Mouse (Mus musculus): ENCODE data around the gene Rhob.

Gene Rhob

DNA sequence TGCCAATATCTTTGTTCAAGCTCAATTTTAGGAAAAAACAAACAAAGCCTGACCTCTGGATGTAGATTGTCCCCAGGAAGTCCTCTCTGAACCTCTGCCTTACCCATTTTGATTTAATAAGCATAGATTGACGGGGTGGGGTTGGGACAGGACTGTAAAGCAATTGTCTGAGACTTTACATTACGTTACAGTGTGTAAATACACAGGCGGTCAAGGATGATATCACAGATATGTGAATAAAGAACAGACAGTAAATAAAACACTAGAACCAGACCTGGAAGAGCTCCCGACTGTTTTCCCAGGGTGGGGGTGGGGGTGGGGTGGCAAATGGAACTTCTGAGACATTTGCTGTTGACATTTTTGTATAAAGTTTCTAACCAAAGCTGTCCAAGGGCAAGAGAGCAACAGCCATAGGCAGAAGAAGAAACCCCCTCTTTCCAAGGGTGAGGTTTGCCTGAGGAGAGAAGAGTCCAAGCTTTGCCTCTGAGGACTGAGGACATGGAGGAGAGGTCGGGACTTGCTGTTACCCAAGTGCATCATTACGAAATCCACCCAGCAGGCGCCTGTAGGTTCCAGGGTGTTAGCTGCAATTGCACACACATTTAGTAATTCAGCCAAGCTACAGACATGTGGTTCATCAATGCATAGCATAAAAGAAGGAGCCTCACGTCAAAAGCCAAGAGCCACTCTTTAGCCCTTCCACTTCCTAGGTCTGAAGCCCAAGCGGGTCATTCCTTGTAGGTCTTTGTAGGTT lies 7.3 kb upstream of the Rhob start:
- no peak for DNase-seq (ENCODE audit: extremely low read depth, low read depth)

DNA sequence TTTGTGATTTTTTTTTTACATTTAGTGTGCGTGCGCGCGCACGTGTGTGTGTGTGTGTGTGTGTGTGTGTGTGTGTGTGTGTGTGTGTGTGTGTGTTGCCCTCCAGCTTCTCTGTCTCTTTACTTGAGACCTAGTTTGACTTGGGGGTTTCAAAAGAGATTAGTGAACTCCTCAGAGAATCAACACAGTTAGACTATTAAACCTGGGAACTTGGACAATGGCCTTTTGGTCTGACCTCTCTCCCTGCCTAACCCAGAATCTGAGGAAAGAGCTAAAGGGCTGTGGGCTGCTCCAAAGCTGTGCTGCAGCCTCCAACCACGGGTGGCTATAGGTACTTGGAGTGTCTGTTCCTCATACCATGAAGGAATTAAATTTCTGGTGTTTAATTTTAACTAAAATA lies 4.3 kb upstream of the Rhob start:
- DNase-seq (ENCODE audit: extremely low read depth, low read depth), result no peak

DNA sequence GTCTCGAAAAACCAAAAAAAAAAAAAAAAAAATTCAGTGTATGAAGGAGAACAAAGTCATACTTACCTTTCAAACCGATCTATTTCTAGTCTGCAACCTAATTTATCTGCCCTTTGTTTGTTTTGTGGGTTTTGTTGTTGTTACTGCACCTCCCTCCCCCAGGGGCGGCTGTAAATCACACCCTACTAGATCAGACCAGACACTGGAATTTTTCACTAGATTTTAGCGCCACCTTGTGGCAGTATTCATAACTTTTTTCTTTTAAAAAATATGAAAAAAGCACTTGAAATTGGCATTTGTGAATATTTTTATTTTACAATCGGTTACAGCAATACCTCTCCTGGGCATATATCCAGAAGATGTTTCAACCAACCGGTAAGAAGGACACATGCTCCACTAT lies 2.7 kb upstream of the Rhob start:
- no peak for DNase-seq (ENCODE audit: extremely low read depth, low read depth)

DNA sequence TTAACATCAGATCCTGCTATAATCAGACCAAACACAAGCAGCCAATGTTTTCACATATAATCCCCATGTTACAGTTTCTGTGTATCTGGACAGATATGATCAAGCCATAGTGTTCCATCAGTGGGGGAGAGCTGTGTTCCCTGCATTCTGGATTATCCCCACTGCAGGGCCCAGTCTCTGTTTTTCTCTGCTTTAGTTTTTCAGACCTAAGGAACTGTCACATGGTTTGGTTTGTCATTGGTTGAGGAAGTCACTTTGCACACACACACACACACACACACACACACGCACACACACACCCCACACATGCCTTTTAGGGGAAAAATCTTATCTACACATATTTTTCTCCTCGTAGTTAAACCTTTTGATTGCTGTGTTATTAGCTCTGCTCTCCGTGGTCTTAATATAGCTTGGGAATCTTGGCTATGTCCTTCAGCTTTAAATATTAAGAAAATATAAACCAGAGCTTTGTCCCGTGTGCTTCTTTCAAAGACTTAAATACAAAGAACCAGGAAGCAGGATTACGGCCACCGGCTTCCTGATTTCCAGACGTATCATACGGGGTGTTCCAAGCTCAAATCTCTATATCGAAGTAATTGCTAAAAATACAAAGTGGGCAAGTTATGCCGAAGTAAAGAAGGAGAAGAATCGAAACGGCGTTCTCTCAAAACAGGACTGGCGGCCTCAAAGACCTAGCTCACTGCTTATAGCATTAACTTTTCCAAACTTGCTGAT lies 1.9 kb upstream of the Rhob start:
- no peak for DNase-seq (ENCODE audit: extremely low read depth, low read depth)

DNA sequence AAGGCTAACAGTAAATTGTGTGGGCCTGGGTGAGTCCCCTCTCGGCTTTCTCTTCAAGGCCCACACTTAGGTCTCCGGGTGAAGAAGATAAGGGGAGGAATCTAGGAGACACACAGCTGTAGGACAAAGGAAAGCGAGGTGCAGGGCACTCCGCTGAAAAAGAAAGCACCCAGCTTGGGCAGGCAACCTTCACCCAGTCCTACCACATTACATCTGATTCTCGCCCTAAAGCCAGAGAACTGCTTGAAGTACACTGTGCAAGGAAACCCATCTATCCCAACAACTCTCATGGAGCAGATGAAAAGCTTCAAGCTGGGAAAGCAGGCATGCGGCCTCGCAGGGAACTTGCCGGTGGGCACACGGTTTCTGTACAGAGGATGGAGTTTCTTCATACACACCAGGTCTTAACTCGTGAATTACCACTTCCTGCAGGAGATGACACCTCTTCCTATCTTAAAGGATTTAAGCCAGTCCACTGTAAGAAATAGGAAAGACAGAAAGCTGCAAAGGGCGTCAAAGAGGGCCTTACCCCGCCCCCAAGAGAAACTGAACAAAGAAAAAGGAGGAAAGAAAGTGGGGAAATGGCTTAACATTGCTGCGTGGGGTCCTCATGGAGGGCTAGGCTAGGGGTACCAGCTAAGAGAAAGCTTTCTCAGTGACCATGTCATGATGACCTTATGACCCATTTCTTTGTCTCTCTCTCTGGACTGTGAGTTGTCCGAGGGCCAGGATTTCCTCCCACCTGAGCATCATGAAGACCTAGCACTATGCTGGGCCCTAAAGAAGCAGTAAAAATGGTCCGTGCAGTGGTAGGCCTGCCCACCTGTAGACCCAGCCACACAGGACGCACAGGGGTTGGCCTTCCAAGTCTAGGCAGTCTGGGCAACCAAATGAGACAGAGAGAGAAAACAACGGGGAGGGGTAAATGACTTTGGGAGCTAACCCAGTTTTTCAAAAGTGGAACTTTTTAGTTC lies 1.1 kb upstream of the Rhob start:
- no peak for DNase-seq (ENCODE audit: extremely low read depth, low read depth)

DNA sequence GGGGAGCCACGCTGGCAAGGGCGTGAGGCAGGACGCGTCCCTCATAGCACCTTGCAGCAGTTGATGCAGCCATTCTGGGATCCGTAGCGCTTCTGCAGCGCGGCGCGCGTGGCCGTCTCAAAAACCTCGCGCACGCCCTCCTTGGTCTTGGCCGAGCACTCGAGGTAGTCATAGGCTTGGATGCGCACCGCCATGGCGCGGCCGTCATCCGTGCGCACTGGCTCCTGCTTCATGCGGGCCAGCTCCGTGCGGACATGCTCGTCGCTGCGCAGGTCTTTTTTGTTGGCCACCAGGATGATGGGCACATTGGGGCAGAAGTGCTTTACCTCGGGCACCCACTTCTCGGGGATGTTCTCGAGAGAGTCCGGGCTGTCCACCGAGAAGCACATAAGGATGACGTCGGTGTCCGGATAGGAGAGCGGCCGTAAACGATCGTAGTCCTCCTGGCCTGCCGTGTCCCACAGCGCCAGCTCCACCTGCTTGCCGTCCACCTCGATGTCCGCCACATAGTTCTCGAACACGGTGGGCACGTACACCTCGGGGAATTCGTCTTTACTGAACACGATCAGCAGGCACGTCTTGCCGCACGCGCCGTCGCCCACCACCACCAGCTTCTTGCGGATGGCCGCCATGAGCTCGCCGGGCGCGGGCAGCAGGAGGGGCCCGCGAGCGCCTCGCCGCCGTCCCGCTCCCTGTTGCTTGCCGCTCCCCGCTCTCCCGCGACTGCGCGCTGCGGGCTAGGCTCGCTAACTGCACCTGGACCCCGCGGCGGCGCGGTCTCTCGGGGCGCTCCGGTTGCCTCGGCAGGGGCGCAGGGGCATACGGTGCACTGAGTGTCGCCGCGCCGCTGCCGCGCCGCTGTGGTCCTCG lies 573 bp downstream of the Rhob start:
- no peak for DNase-seq (ENCODE audit: extremely low read depth, low read depth)

DNA sequence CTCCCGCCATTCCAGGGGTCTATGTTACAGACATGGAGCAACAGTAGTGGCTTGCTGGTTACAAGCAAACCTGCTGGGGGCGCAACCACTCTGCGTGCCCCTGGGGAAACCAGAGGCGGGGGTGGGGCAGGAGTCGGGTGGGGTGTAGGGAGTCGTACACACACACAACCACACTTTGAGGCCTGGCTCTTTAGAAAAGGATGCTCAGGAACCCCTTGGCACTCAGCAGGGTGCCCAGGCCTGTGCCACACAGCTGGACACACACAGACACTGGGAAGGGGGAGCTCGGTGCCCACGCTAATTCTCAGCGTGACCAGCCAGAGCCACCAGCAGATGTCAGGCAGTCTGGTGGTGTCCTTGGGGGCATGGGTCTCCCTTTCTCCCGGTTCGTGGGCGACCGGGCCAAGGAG lies 1.2 kb downstream of the Rhob start:
- no peak for DNase-seq (ENCODE audit: extremely low read depth, low read depth)

DNA sequence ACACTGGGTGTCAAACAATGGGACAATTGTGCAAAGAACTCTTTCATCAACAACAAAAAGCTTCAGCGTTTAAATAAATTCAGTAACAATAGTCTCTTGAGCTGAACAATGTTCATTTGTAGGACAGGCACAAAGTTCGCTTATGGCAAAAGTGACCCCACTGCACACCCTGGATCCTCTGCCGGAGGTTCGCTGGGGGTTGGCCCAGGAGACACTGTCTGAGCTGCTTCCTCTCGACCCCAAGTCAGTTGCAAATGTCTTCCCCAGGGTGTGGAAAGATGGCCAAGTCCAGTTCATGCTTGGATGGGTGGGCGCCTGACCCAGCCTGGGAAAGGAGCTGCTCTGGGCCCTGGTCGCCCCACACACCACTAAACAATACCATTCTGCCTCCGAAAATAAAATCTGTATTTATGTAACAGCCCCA lies 1.6 kb downstream of the Rhob start:
- no peak for DNase-seq (ENCODE audit: extremely low read depth, low read depth)

DNA sequence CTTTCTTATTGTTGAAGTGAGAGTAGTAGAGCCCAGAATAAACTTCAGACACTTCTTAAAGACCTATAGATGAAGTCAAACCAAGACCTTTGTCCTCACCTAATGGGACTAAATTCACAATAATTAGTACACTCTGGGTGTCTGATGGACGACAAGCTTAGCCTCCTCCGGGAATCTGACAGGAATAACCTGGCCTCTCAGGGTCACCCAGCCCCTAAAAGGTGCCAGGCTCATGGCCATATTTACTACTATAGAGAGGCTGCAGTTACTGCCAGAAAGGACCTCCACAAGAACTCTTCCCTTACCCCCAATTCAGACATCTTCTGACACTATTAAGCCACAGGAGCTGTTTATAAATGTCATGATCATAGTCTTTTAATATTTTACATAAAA lies 2.5 kb downstream of the Rhob start:
- no peak for DNase-seq (ENCODE audit: extremely low read depth, low read depth)

DNA sequence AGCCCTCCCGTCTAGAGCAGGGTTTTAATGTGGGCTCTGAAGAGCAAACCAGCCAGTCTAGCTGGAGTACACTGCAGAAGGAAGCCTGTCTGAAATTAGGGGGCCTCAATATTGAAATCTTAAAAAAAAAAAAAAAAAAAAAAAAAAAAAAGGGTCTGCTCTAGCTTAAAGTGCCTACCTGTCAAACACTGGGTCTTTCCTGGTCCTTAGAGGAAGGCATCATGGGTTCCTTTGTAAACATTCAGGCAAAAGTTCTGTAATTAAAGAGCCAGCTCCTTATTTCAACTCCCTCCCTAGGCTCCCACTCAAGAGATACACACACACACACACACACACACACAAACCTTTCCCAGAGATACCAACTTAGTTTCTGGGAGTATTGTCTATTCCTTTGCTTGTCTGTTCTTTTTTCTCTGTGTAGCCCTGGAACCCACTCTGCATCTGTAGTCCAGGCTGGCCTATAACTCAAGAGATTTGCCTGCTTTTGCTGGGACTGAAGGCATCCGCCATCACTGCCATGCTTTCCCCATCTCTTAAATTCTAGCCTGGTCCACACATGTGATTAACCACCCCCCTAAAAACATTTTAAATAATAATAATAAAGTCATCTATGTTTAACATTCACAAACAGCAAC lies 3.0 kb downstream of the Rhob start:
- no peak for DNase-seq (ENCODE audit: extremely low read depth, low read depth)

DNA sequence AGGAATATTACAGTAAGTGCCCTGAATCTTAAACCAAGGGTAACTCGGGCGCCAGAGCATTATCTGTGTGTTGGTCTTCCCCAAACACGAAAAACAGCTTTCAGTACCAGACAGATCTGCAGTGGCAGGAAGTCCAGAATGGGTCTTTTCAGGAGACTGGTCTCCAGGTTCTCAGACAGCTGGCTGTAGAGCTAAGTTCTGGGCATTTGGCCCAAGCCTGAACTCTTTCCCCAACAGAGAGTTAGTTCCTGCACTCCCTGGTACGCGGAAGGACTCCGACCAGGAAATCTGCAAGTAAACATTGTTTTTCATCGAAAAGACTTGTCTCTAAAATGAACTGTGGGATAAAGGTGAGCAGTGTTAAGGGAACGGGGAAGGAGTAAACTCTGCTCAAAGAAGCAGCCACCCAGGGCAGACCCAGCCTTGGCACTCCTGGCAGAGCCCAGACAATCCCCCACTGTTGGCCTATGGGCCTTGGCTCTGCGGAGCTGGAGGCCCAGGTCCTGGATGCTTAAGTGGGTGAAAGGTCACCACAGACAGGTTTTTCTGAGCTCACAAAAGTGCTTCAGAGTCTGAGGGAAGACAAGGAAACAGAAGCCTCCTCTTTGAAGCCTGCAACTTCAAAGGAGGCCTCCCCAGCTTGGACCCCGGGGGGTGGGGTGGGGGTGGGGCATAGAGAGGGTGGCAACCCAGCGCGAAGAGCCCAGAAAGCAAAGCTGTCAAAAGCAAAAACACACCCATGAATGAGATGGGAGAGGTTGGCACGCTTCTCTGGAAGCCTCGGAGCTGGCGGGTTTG lies 3.7 kb downstream of the Rhob start:
- no peak for DNase-seq (ENCODE audit: extremely low read depth, low read depth)

DNA sequence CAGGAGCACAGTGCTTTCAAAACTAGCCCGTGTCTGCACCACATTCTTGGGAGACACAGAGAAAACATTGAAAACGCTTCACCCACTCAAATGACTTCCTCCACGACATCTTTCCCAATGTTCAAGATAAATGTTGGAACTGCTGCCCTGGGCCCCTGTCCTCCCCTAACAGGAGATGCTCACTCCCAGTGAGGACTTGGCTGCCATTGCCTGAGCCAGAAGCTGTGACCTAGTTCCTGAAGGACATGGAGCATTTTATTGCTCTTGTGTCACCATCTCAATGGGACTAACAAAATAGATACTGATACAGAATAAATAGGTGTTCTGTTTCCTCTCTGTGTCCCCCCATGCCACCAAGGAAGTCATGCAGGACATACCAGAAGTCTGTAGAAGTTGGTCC lies 5.1 kb downstream of the Rhob start:
- DNase-seq (ENCODE audit: extremely low read depth, low read depth), result no peak

DNA sequence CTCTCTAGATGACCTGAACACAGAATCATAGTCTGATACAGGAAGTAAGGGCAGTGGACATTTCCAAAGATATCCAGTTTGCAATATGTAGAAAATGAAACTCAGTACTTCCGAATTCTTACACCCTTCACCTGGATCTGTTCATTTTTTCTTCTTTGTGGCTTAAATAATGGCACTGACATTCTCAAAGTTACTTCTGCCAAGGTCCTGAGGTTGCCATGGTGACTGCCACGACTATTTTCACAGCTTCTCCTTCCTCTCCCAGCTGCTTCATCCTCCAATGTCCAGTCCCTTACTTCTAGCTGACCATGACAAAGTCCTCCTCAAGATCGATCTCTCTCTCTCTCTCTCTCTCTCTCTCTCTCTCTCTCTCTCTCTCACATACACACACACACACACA lies 6.4 kb downstream of the Rhob start:
- no peak for DNase-seq (ENCODE audit: extremely low read depth, low read depth)

DNA sequence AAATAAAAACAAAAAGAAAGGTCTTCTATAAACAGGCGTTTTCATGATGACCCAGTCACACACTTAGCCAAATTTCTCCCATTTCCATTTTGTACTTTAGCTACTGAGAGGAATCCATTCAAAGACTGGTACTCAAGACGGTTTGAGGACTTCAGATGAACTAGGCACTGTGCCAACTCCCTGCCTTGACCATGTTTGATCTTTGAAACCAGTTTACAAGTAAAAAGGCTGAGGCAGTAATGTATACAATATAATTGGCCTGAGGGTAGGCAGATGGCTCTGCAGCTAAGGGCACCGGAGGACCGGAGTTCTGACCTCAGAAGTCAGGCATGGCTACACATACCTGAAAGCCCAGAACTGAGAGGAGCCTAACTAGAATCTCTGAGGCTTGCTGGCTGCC lies 10.7 kb downstream of the Rhob start:
- no peak for DNase-seq (ENCODE audit: extremely low read depth, low read depth)

DNA sequence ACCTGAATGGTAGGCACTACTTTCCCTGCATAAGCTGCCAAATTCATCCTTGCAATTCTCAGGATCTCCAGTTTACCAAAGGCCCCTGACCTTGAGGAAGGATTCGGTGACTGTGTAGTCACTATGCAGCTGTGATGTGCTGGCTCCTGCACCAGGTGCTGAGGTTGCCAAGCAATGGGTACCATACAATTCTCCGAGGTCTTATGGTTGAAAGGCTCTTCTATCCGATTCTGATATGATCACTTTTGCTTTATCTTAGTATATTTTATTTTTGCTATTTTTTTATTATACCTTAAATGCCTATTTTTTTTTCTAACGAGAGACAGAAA lies 11.2 kb downstream of the Rhob start:
- DNase-seq (ENCODE audit: extremely low read depth, low read depth), result no peak

DNA sequence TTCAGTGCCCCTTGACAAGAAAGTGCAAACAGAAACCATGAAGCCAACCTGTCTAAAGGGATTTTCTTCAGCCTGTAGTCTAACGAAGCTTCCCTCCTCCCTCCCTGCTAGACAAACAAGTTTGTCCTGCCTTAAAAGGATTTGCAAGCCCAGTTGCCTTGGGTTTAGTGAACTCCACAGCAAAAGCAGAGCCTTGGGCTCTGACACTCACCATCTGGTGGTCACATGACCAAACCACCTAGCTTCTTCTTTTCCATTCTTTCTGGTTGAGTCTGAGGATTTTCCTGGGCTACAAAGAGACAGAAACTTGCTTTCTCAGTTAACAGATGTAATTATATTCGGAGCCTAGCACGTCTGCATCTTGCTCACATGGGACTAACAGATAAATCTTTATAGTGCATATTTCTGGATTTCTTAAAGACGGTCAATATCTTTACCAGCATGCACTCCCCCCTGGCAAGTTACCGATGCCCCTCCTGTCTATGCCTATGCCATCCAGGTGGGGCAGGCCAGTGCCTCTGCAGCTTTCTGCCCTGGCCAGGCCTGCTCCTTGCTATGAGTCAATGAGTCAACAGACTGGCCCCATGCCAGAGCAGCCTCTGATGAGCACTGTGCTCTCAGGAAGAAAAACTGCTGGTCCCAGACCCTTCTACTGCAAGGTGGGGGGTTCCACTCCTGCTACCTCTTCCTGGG lies 11.7 kb downstream of the Rhob start:
- DNase-seq (ENCODE audit: extremely low read depth, low read depth), result no peak

DNA sequence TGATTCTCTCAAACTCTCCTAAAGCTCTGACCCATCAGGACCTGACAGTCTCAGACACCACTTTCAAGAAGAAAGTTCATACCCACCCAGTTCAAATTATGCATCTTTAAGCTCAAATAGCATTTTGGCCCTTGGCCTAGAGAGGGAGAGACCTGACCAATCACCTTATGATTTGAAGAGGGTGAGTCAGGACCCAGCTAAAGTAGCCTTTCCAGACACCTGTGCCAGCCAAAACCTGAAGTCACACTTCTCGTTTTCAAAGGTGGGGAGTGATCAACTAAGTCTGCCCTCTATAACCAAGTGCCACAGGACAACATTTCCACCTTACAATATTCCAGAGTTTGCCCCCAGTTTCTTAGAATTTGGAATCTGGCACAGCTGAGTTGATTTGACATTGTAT lies 12.5 kb downstream of the Rhob start:
- DNase-seq (ENCODE audit: extremely low read depth, low read depth), result no peak

DNA sequence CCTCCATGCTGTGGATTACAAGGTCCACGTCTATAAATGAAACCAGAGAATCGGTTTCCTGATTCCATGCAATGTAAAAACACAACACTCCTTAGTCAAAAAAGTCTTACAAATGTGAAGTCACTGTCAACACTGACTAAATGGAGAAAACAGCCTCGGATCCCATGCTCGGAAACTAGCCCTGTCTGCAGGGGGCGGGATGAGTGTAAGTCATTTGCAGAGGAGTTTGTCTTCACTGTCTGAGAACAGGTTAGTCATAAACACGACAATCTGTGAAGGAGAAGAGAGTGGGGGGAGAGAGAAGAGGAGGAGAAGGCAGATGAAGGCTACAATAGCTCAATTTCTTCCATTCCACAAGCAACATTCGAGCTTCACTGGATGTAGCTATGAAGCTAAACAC lies 14.6 kb downstream of the Rhob start:
- no peak for DNase-seq (ENCODE audit: extremely low read depth, low read depth)

DNA sequence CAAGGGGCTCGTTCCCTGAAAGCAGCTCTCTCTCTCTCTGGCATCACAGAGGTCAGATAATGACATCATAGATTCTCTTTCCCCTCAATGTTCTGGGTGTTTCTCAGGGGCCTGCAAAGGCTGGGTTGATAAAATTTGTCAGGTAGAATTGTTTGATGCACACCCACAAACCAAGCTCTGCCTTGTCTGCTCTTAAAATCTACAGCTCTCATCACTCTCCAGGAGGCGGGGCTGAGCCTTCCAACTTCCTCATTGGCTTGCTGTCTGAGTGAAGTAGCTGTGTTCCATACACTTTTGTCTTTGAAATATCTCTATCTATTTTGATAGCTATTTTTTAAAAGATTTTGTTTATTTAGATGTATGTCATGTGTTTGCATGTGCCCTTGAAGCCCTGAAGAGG lies 17.6 kb downstream of the Rhob start:
- no peak for DNase-seq (ENCODE audit: extremely low read depth, low read depth)
